Mouse (Mus musculus) embryonic facial prominence, embryonic 14.5 days (tissue): ENCODE data around the gene Slc30a10. TPM values are rescaled to one million over a fixed set of nuclear protein-coding genes. Genes with fewer than 3 reads are reported as not detected.
A peak's percentile ranks its signal among the peaks of the same experiment; 100 is the strongest.

Source experiments
- ATAC-seq: fragments of 200-750 bp; cut with Nextera tagmentation; 2 replicates; pipeline ENCODE4 v1.8.0; 2017; ENCODE audit warnings: low read depth, moderate number of reproducible peaks, moderate TSS enrichment
- DNase-seq: peaks from one replicate; pipeline ENCODE4 v3.0.0-alpha.2; 2015; ENCODE audit warnings: low spot score
- H3K27ac ChIP-seq: fragments of 300-500 bp; sonication (generic); replicated peaks from 2 replicates; pipeline ENCODE4 v1.5.1; 2014; ENCODE audit warnings: low read depth, mild to moderate bottlenecking, low read length, moderate library complexity
- H3K27me3 ChIP-seq: fragments of 300-500 bp; sonication (generic); replicated peaks from 2 replicates; pipeline ENCODE4 v1.6.1; 2014; ENCODE audit warnings: low read length; ENCODE audit not compliant: control insufficient read depth, insufficient read depth
- H3K36me3 ChIP-seq: fragments of 300-500 bp; sonication (generic); 2 replicates; pipeline ENCODE4 v1.6.1; 2014; ENCODE audit warnings: low read length, mixed read lengths; ENCODE audit not compliant: control insufficient read depth, insufficient read depth
- H3K4me1 ChIP-seq: fragments of 300-500 bp; sonication (generic); 2 replicates; pipeline ENCODE4 v1.6.1; 2014; ENCODE audit warnings: antibody characterized with exemption, low read length; ENCODE audit not compliant: control insufficient read depth, insufficient read depth
- H3K4me2 ChIP-seq: fragments of 300-500 bp; sonication (generic); 2 replicates; pipeline ENCODE4 v1.6.1; 2014; ENCODE audit warnings: low read depth, mild to moderate bottlenecking, low read length, moderate library complexity, mixed read lengths
- H3K4me3 ChIP-seq: fragments of 300-500 bp; sonication (generic); 2 replicates; pipeline ENCODE4 v1.5.1; 2014; ENCODE audit warnings: low read depth, mild to moderate bottlenecking, low read length
- H3K9ac ChIP-seq: fragments of 300-500 bp; sonication (generic); 2 replicates; pipeline ENCODE4 v1.6.1; 2014; ENCODE audit warnings: low read depth, mild to moderate bottlenecking, low read length, moderate library complexity, mixed read lengths
- H3K9me3 ChIP-seq: fragments of 300-500 bp; sonication (generic); 2 replicates; pipeline ENCODE4 v1.6.1; 2016; ENCODE audit warnings: low read length; ENCODE audit not compliant: control insufficient read depth
- WGBS: fragments of 180-500 bp; shearing (Covaris S2); extraction: QIAGEN DNeasy Blood & Tissue Kit; methylation state at CpG from one replicate; pipeline ENCODE4 v1.1.7; 2014; 5-methylcytosine and 5-hydroxymethylcytosine counted together
- polyA plus RNA-seq: library from polyadenylated mRNA; unstranded; fragments of >200 nt; fragmentation: Nextera tagmentation; extraction: Ambion mirVana; gene quantifications from 2 replicates; pipeline ENCODE4 v1.2.1, GENCODE M21; 2014

The Slc30a10 gene
- polyA plus RNA-seq, 1 experiment from 2014 or later = 0.40 TPM

DNA sequence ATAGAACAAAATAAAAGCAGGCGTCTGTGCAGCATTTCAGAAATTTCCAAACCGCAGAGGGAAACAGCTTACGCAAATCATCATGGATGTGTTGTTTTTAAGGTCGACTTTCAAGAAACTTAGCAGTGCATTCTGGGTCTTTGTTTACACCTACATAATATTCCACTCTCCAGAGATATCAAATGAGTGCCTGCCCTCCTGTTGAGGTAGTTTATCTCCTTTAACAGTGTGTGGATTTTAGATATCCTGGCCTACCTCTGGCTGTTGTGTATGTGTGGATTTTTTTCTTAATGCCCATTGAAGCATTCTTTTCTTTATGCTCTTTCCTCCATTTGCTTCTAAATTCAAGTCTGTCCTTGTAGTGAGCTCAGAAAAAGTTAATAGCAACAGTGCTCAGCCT is 18.1 kb downstream of the Slc30a10 start:
- ATAC-seq (no peak), DNase-seq (no peak)
- no peak overlapping the region for H3K4me3 ChIP-seq
- H3K4me1 ChIP-seq = no peaks in the 10 kb centered on the region
- H3K9ac ChIP-seq = no peak overlapping the region
- H3K9me3 ChIP-seq = no peaks in the 10 kb centered on the region
- H3K4me2 ChIP-seq = no peak overlapping the region
- WGBS = 75% methylated on average over 4 of the region's 4 CpGs
- no peaks in the 10 kb centered on the region for H3K27me3 ChIP-seq
- no peaks in the 10 kb centered on the region for H3K36me3 ChIP-seq
- H3K27ac ChIP-seq = no peak overlapping the region

DNA sequence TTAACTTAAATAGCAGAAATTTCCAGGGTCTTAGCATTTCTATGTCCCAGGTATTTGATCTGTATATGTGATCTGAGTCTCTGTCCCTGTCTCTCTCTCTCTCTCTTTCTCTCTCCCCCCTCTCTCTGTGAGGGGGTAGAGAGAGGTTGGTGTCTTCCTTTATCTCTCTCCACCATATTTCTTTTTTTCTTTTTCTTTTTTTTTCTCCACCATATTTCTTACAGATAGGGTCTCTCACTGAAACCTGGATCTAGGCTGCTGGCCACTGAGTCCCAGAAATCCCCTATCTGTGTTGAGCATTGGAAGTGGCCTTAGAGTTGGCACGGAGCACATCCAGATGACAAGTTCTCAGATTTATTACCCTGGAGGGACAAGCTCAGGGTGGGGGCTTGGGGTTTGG is 18.8 kb downstream of the Slc30a10 start:
- WGBS = 88% methylated on average over 1 of the region's 1 CpGs
- Histone ChIP-seq H3K27me3 (no peaks in the 10 kb centered on the region), H3K4me2 (no peak overlapping the region), H3K4me3 (no peak overlapping the region), H3K9ac (no peak overlapping the region), H3K27ac (no peak overlapping the region), H3K4me1 (no peaks in the 10 kb centered on the region), H3K36me3 (no peaks in the 10 kb centered on the region), H3K9me3 (no peaks in the 10 kb centered on the region)
- no peak for ATAC-seq
- DNase-seq = no peak

- Histone ChIP-seq H3K27ac (no peak overlapping the region), H3K27me3 (no peaks in the 10 kb centered on the region), H3K9ac (no peak overlapping the region), H3K36me3 (no peaks in the 10 kb centered on the region), H3K4me1 (peaks cover 14% of the 10 kb centered on the region; the same call in 1 of the 2 replicates), H3K9me3 (0 out of 2 replicates have a peak, but pooled peaks cover 3% of the 10 kb centered on the region), H3K4me3 (no peak overlapping the region), H3K4me2 (no peak overlapping the region)
- DNase-seq (no peak), ATAC-seq (no peak)
- 93% methylated on average over 4 of the region's 4 CpGs for WGBS
These were observed 25.2 kb downstream of the Slc30a10 start for GRCm38 (mm10) chr1:185479861-185480260.

DNA sequence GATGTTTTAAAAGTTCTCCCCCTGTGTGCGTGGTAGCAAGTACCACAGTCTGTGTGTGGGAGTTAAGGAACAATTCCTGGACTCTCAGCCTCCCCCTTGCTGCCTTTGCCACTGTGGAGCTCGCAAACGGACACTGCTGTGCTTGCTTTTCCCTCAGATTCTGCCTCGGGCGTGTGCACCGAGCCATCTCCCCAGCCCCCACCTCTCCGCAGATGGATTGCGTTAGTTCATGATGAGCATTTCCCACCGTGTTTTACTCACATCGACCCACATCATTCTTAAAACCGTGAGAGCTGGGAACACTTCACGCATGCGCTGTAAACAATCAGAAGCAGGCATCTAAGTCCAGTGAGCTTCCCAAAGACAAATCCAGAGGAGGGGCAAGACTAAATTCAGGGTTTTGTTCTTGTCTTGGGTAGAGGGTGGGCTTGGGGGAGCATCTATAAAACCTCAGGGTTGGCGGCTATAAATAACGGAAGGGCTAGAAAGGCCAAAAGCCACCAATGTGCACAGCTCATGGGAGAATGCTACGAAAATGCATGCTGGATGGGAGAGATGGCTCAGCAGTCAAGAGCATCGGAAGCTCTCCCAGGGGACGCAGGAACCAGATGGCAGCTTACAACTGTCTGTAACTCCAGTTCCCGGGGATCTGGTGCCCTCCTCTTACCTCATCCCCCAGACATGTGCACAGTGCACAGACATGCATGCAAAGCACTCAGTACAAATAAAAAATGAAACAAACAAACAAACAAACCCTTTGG is 27.5 kb downstream of the Slc30a10 start:
- 20% methylated on average over 19 of the region's 19 CpGs for WGBS
- 0 out of 2 replicates have a peak, but pooled peaks cover 3% of the 10 kb centered on the region for H3K9me3 ChIP-seq
- DNase-seq = peak; percentile 92
- peak; percentile 86 for ATAC-seq
- H3K9ac ChIP-seq = peak overlapping the region; percentile 41
- no peaks in the 10 kb centered on the region for H3K36me3 ChIP-seq
- H3K4me3 ChIP-seq = peak overlapping the region; percentile 24
- H3K27me3 ChIP-seq = no peaks in the 10 kb centered on the region
- peak overlapping the region; percentile 51 for H3K4me2 ChIP-seq
- H3K4me1 ChIP-seq = peaks cover 14% of the 10 kb centered on the region; the same call in 1 of the 2 replicates
- peak overlapping the region; percentile 78 for H3K27ac ChIP-seq

GRCm38 (mm10) chr1:185482762-185483161 is 28.1 kb downstream of the Slc30a10 start:
- 84% methylated on average over 2 of the region's 2 CpGs for WGBS
- ATAC-seq = peak; percentile 27; the same call in 1 of the 2 replicates

DNA sequence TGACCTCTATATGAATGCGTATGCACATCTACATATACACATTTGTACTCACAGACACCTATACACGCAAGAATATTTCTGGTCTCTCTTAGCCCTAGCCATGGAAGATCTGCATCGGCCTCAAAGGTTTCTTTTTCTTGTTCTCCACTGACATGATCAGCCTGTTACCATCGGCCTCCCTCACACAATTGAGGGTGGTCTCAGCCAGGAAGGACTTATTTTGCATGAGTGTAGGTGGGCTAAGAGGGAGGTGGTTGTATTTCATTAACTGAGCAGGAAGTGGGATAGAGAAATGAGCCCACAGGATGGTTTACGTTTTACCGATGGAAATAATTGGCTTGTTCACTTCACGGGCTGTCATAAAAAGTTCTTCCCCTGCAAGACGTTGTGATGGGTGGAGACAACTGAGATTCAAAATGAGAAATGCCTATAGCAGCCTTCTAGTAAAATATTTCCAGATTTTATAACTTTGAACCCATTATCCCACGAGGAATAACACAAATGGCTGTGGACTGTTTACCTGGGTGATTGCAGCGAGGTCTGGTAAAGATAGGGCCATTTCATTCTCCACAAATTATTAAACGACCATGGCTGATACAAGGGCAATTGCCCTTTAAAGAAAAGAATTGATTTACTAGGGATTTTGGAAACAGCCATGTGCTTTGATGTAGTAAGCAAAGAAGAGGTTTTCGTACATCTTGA is 28.9 kb downstream of the Slc30a10 start:
- H3K9ac ChIP-seq = no peak overlapping the region
- 62% methylated on average over 12 of the region's 12 CpGs for WGBS
- H3K4me2 ChIP-seq = no peak overlapping the region
- ATAC-seq (no peak), DNase-seq (no peak)
- H3K4me1 ChIP-seq = peaks cover 14% of the 10 kb centered on the region; the same call in 1 of the 2 replicates
- H3K27me3 ChIP-seq = no peaks in the 10 kb centered on the region
- H3K4me3 ChIP-seq = no peak overlapping the region
- H3K27ac ChIP-seq = no peak overlapping the region
- H3K9me3 ChIP-seq = 0 out of 2 replicates have a peak, but pooled peaks cover 3% of the 10 kb centered on the region
- no peaks in the 10 kb centered on the region for H3K36me3 ChIP-seq

More at GRCm38 (mm10) chr1:185482762-185483161, 28.1 kb downstream of the Slc30a10 start:
- peaks cover 14% of the 10 kb centered on the region; the same call in 1 of the 2 replicates for H3K4me1 ChIP-seq
- H3K4me2 ChIP-seq = peak overlapping the region; percentile 51; the same call in 1 of the 2 replicates
- no peak for DNase-seq
- no peaks in the 10 kb centered on the region for H3K27me3 ChIP-seq
- H3K9me3 ChIP-seq = 0 out of 2 replicates have a peak, but pooled peaks cover 3% of the 10 kb centered on the region
- H3K27ac ChIP-seq = peak overlapping the region; percentile 78
- H3K36me3 ChIP-seq = no peaks in the 10 kb centered on the region
- H3K9ac ChIP-seq = peak overlapping the region; percentile 41; the same call in 1 of the 2 replicates
- H3K4me3 ChIP-seq = 0 out of 2 replicates have a peak overlapping the region, but pooled peaks have one; percentile 24

DNA sequence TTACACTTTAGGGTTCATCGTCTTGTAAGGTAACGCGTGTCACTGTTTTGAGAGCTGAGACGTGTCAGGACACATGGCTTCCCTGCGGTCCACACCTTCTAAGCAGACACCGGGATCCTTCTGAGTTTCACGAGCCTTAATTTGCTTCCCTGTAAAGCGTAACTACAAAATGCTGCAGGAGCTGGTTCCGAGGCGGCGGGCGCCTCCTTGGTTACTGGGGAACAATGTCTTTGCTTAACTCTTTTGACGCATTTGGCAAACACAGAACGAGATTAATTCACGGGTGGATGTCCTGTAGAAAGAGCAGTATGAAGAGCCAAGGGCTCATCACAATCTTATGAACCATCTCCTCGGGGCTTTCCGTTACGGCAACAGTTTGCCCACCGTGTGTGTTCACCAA is 29.6 kb downstream of the Slc30a10 start:
- H3K27me3 ChIP-seq = no peaks in the 10 kb centered on the region
- no peak overlapping the region for H3K4me3 ChIP-seq
- no peak for DNase-seq
- H3K4me2 ChIP-seq = no peak overlapping the region
- H3K27ac ChIP-seq = no peak overlapping the region
- 0 out of 2 replicates have a peak, but pooled peaks cover 3% of the 10 kb centered on the region for H3K9me3 ChIP-seq
- H3K4me1 ChIP-seq = peaks cover 18% of the 10 kb centered on the region; the same call in 1 of the 2 replicates
- no peaks in the 10 kb centered on the region for H3K36me3 ChIP-seq
- WGBS = 66% methylated on average over 19 of the region's 19 CpGs
- H3K9ac ChIP-seq = no peak overlapping the region
- ATAC-seq = no peak

DNA sequence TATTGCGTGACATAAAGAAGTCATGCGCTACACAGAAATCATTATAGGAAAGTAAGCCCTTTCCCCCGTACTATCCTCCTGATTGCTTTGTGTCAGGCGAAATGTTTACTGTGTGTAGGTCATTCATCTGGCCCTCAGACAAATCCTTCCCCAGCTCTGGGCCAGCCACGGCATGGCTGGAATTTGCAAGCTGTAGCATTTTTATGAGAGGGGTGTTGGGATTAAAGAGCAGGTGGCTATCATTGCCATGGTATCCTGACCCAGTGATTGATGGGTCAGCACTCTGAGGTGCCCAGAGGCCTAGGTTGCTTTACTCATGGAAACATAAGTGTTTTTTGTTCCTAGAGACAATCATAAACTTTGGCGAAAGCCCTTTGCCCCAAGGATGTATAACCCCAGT is 35.2 kb downstream of the Slc30a10 start:
- H3K27me3 ChIP-seq = no peaks in the 10 kb centered on the region
- H3K9ac ChIP-seq = no peak overlapping the region
- 0 out of 2 replicates have a peak, but pooled peaks cover 4% of the 10 kb centered on the region for H3K4me1 ChIP-seq
- ATAC-seq (no peak), DNase-seq (no peak)
- no peaks in the 10 kb centered on the region for H3K9me3 ChIP-seq
- no peak overlapping the region for H3K4me2 ChIP-seq
- H3K27ac ChIP-seq = no peak overlapping the region
- no peak overlapping the region for H3K4me3 ChIP-seq
- no peaks in the 10 kb centered on the region for H3K36me3 ChIP-seq
- WGBS = 65% methylated on average over 6 of the region's 6 CpGs
